Mouse (Mus musculus) lung, postnatal 0 days (tissue): ENCODE measurements at regions not wholly inside any gene's neighbourhood (a gene's known extent, or its start where the extent isn't known, plus 50 kb on each side); places are given as distances from the start of the nearest gene placed in this dataset.

ENCODE experiments used
- CTCF ChIP-seq: IDR thresholded peaks from 2 replicates; pipeline ENCODE4 v1.5.1; 2016; ENCODE audit warnings: antibody characterized with exemption, mild to moderate bottlenecking
- EP300 ChIP-seq: IDR thresholded peaks from 2 replicates; pipeline ENCODE4 v1.6.1; 2016; ENCODE audit warnings: antibody characterized with exemption, mild to moderate bottlenecking, control low read depth

DNA sequence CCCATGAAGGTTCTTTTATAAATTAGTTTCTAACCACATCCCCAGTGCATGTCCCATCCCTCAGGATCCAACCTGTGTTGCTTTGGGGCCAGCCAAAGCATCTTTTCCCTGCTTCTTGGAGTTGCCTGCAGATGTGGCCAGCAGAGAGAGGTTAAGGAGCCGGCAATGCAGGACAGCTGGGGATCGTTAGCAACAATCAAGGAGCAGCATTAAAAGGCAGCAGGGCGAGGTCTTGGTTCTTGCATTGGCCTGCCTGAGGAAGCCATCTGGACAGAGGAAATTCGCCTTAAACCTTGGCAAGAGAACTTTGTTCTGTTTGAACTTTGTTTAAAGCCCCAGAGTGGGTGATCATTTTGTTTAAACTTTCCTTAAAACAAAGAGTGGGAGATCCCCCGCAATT lies 118.7 kb upstream of the Prdm1 start:
- no peak for TF ChIP-seq CTCF
- TF ChIP-seq EP300, result no peak
